Mouse (Mus musculus) kidney, adult 8-10 months (tissue): Measurements from ENCODE around the gene Plxnd1.

Source experiments
- DNase-seq, 2 experiments: peaks; one replicate each; pipeline ENCODE4 v3.0.0; 2022

The Plxnd1 gene

GRCm38 (mm10) chr6:115915601-115916445 is 79.0 kb downstream of the Plxnd1 start:
- DNase-seq = no peak

- no peak for DNase-seq
Measured at GRCm38 (mm10) chr6:115914511-115915202, 80.1 kb downstream of the Plxnd1 start.

DNA sequence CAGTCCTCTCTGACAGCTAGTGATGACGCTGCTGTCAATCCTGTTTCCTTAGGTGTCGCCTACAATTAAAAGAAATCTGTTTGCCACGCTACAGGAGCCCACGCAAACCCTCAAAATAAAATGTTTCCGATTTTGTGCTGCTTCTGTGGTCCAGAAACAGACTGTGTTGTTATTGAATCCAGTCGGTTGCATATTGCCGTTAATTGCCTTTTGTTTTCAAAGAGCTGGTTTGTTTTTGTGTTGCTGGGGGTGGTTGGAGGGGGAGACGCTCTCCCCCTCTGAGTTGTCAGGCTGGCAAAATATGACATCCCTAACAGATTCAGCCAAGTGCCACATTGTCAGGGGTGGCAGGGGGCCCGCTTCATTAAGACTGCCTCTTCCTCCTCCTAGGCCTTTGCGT is 81.3 kb downstream of the Plxnd1 start:
- DNase-seq = no peak

DNA sequence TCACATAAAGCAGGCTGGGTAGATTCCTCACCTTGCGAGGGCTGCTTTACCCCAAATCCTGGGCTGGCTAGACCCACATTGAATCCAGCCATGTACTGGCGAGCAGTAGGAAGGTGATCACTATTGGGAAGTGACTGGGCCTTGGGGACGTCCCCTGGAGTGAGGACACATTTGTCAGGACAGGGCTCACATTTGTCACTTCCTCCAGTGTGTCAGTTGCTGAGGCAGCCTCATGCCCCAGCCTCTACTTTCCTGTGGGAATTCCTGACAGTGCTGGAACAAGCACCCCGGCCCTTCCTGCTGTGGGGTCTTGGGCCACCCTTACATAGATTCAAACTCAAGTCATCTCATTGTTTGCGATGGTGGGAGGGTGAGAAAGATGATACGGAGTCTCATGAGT is 83.0 kb downstream of the Plxnd1 start:
- peak in 1 of 2 experiments; percentile 25 for DNase-seq

GRCm38 (mm10) chr6:115909940-115910339 is 84.9 kb downstream of the Plxnd1 start:
- peak; percentile 69 to 80 for DNase-seq

DNA sequence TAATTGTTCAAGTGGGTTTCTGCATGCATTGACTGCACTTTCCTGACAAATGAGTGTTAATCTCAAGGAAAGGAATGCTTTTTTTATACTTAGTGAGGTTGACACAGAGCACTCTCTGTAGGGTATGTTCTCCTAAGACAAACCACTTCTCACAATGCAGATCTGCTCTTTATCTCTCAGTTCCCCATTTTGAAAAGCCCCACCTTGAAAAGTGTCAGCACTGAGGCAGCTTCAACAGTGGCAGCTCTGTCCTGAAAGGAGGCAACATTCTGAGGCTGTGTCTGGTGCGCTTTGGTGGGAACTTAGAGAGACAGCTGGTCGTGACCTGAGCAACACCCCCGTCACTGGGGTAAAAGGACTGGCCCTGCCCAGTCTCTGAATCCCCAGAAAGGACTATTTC is 85.8 kb downstream of the Plxnd1 start:
- no peak for DNase-seq

GRCm38 (mm10) chr6:115908421-115908982 is 86.3 kb downstream of the Plxnd1 start:
- no peak for DNase-seq

DNA sequence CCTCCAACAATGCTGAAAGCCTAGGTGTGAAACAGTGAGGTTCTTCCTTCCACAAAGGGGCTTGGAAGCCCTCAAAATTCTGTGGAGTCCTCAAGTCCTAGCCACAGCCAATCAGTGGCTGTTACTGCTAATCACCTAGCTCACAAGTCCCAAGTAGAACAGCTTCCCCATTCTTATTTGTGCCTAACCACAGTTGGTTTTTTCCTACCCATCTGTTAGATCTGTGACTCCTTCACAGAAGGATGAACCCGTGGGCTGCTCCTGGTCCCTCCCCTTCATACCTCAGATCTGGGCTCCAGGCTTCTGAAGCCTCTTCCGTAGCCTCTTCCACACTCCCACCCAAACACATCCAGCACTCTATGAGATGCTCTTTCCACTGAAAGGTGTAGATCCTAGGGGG is 87.9 kb downstream of the Plxnd1 start:
- no peak for DNase-seq

DNA sequence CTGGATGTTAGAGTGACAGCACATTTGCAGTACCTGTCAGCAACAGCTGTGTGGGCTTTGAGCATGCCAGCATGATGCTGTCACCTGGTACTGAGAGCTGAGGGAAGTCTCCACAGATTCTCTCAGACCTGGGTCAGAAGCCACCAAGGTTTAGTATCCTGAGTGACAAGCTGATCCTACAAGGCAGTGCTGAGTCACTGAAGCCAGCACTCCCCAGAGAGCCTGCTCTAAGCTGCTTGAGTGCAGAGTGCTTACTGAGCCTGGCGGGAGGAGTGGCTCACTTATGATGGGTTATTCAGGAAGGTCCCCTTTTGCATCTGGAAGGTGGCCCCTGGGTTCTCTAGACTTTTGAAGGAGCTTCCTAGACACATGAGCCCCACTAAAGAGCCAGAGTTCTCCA is 88.3 kb downstream of the Plxnd1 start:
- no peak for DNase-seq

GRCm38 (mm10) chr6:115905568-115905967 is 89.2 kb downstream of the Plxnd1 start:
- DNase-seq = peak in 1 of 2 experiments; percentile 33
